Mouse (Mus musculus): ENCODE measurements around the gene Olfr895.

Gene Olfr895

GRCm38 (mm10) chr9:38267551-38267950 is at the start of gene Olfr895:
Gene Olfr895 (plus strand): TSS chr9:38267851.
- DNase-seq (ENCODE audit: low read depth): no peak

DNA sequence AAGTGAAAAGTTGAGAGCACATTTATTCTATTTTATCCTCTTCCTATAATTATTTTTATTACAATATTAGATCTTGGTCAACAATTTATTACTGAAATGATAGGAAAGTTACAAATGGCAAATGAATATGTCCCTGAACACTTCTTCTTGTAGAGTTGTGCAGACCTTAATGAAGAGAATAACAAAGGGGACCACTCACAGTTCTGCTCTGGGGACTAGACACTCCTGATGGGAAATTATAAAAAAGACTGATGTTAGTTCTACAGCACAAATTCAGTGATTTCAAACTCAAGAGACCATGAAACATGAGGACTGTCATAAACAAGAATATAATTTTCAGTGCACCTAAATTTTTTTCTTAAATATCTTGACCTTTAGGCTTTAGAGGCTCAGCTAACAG is 15.2 kb upstream of the Olfr895 start, which contains the start of gene Olfr143:
TSS of gene Olfr143 (plus strand) at position 301 of the 400 bp plus-strand sequence.
- DNase-seq (ENCODE audit: low read depth): no peak

- no peak for DNase-seq (ENCODE audit: low read depth)
Measured at GRCm38 (mm10) chr9:38290807-38291206, 23.2 kb downstream of the Olfr895 start, which contains the start of gene Olfr896-ps1. Gene Olfr896-ps1 (plus strand): TSS chr9:38291107.
